Mouse (Mus musculus) Muller cell, postnatal 12 days (primary cell): ENCODE measurements around the gene Urah.

Source experiments
- DNase-seq: peaks from one replicate; pipeline ENCODE4 v3.0.0-alpha.2; 2015; ENCODE audit errors: inconsistent ontology term

Urah gene

GRCm38 (mm10) chr7:140840750-140841735, 6.2 kb downstream of the Urah start:
- DNase-seq: no peak

GRCm38 (mm10) chr7:140843806-140844205, 9.0 kb downstream of the Urah start:
- DNase-seq: no peak

DNA sequence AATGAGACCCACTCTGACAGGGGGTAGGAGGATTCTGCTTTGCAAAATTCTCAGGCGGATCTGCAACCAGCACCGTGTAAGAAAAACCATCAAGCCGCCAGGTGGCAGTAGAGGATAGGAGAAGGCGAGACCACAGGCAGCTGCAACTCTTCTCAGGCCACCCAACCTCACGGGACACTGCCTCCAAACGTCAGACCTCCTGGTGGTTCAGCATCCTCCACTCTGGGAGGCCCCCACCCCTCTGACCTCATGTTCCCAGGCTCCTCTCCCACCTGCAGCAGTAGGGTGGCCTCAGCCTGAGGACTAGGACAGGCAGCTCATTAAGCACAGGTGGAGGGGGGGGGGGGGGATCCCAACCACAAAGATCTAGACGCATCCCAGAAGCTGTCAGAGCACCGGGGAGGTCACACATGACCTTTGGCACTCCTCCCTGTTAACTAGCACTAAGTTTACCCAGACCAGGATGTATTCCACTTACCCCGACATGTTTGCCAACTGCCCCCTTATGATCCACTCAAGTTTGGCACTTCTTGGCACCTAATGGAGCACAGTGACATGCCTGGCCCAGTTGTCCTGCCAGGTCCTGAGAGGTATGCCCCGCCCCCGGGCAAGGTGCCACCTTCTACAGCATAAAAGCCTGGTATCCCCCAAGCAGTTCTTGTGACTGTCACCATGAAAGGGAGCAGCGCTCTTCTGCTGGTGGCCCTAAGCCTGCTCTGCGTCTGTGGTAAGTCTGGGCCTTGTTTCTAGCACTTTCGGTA, 10.3 kb downstream of the Urah start, which contains the start of gene Scgb1c1:
Gene Scgb1c1, plus strand, starts transcription at position 643 of the 761 bp plus-strand sequence.
- peak; percentile 69 for DNase-seq

DNA sequence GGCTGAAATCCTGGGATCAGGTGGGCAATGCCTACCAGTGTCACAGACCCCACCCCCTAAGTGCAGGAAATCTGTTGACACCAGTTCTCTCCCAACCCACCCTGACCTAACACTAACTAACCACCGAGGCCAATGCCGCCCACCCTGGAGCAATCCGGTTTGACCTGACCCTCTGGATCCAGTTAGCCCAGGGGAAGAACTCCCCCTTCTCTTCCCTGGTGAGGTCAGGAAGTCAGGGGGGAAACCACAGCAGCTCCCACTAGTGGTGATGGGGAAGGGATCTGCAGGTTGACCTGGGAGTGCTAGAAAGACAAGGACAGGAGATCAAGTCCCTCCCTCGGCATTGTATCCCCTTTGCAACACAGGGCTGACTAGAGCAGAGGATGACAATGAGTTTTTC, 10.9 kb downstream of the Urah start:
- no peak for DNase-seq

DNA sequence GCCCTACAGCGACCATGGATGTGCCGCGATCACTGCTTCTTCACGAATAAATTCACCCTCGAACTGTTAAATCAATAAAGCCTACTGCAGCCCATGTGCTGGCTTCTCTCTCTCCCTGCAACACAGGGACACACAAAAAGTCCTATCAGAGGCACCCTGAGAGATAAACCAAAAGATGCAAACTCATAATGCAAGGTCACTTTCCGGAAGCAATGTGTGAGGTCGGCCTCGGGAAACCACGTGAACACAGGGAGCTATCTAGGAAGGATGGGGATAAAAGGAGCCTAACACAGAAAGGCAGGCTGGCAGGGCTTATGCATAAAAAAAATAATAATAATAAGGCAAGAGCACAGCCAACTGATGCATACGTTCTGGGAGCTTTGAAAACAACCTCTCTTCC, 11.9 kb downstream of the Urah start:
- no peak for DNase-seq

DNA sequence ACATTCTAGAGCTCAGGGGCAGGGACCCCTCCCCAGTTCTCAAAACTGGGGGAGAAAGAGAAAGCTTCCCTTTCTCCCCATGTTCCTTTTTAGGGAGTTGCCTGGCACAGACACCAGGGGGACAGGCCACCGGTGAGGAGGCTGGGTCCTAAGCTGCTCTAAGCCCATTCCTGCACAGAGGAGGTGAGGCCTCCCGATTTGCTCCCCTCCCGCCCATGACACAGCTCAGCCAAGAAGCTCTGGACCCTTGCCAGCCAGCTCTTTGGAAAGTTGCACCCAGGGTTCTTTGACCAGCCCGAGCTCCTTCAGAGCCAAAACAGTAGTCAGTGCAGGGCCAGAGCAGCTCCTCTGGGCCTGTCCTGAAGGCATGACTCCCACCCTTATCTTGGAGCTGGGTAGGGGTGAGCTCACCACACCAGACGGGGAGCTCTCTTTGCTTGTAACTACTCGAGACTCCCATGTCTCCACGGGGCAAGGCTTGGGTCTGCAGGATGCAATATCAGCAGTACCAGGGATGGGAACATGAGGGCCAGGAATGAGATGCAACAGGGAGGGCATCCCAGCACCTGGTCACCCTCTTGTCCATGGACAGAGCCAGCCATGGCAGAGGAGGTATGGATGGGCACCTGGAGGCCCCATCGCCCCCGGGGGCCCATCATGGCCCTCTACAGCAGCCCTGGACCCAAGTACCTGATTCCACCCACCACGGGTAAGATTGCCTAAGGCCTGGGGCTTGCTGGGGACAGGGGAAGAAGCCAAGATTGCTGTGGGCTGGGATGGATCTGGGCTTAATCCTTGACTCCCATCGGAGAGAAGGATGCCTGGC, 13.2 kb downstream of the Urah start, which contains the start of gene Odf3:
Gene Odf3, plus strand, starts transcription at position 51 of the 826 bp plus-strand sequence.
- DNase-seq: peak; percentile 24

- DNase-seq: no peak
Observed at GRCm38 (mm10) chr7:140848591-140848990, 13.8 kb downstream of the Urah start.

DNA sequence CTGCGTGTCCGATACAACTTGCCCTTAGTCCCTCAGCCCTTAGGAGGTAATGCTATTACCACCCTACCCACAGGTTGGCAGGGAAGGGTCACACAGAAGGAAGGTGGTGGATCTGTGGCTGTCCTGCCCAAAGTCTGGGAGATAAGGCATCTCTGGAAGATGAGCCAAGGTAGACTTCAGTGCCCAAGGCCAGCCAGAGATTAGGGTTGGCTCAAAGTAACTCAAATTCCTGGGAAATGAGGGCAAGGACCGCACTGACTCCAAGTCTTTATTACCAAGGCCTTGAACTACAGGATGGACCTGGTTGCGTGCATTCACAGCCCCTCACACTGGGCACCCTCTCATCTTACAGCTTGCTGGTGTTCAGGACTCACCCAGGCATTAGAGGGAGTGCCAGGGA, 17.1 kb downstream of the Urah start:
- DNase-seq: no peak

- DNase-seq: no peak
Observed at GRCm38 (mm10) chr7:140853386-140853785, 18.6 kb downstream of the Urah start.

- DNase-seq: no peak
Observed at GRCm38 (mm10) chr7:140854483-140854882, 19.7 kb downstream of the Urah start.

- no peak for DNase-seq
Observed at GRCm38 (mm10) chr7:140855181-140855580, 20.4 kb downstream of the Urah start.

DNA sequence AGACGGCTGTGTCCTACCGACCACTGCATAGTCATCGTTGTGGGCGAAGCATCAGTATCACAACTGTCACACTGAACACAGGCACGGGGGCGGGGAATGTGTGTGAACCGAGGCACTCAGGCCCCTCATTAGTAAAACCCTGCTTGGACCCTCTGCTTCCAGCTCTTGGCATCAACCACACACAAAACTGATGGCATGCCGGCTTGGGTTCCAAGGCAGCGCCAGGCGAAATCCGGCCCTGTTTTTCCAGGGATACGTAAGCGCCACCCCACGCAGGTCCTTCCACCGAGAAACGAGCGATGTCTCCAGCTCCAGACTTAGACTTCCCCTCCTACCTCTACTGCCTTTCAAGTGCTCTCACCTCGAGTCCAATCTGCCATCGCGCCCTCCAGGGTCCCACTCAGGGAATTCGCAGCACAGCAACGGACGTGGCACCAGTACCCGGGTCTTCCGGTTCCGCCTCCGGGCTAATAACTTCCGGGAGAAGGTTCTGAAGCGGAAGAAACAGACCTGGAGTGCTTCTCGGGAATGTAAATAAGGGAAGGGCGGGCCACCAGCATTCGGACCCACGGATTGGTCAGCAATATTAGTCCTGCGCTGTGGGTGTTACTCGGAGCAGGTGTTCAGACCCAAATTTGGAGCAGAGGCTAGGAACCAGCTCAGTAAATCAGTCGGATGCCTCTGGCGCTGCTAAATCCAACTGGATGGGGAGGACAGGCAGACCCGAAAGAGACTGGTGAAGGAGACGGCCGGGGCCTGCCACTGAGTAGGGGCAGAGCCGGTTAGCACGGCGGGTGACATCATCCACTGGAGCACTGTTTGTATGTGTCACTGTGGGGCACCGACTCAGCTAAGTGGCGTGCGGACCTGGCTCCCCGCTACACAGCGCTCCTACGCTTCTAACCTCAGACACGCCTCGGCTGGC, 21.3 kb downstream of the Urah start, which contains the start of gene Gm45785:
Gene Gm45785, minus strand, starts transcription at position 472 of the 925 bp plus-strand sequence.
- DNase-seq: peak; percentile 96

DNA sequence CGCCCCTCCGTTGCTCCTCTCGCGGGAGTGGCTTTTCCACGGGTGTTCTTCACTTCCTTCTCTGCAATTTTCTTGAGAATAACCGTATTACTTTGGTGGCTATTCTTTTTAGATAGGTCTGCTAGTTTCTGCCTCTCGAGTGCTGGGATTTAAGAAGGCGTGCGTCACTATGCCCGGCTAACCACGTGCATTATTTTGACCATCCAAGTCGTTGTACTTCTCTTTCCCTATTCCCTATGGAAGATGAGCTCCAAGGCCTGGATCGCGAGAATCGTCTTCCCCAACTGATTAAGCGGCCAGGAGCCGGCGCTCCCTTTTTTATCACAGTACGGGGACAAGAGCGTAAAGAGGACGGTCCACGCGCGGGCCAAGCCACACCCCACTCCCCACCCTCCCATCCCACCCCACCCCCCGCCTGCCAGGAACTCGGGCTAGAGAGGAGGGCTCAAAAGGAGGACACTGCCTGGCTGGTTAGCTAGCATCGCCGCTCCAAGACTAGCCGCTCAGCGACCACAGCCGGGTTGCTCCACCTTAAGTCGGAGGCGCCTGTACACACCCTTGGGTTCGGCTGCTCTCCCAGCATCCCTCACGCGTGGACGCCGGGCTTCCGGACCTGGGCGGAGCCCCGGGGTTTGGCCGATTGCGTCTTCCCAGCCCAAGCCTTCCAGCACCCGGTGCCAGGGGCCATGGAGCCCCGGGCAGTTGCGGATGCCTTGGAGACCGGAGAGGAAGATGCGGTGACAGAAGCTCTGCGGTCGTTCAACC, 22.1 kb downstream of the Urah start, which contains the start of gene Ric8a:
Gene Ric8a, plus strand, starts transcription at position 173 of the 765 bp plus-strand sequence.
- DNase-seq: peak; percentile 94

GRCm38 (mm10) chr7:140857550-140858505, 23.0 kb downstream of the Urah start, which contains the start of gene Bet1l:
Gene Bet1l, minus strand, starts transcription at chr7:140857577.
- DNase-seq: peak; percentile 24

GRCm38 (mm10) chr7:140858746-140859145, 23.9 kb downstream of the Urah start:
- DNase-seq: no peak

GRCm38 (mm10) chr7:140859997-140860396, 25.2 kb downstream of the Urah start:
- no peak for DNase-seq

- DNase-seq: no peak
Observed at GRCm38 (mm10) chr7:140860728-140861127, 25.9 kb downstream of the Urah start.

DNA sequence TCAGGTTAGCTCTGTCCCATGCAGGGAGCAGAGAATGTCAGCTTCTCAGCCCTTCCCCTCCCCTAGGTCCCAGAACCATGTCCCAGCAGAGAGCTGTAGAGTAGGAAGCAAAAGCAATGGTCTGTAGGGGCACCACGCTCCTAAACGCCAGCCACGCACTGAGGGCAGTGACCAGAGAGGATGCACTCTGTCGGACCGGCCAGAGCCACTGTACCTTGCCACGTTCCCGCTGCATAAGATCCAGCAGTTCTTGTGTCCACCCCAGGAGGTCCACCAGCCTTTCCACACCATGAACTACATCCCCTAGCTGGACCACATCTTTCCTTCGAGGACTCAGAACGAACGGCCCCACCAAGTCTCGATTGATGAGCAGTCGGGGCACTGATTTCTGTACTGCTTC, 29.9 kb downstream of the Urah start:
- DNase-seq: no peak
